Mouse (Mus musculus) layer of hippocampus, postnatal 25 days (tissue): ENCODE data around the gene Spsb1. TPM values are rescaled to one million over a fixed set of nuclear protein-coding genes. Genes with fewer than 3 reads are reported as not detected.

Experiments used
- DNase-seq, 2 experiments: peaks; one replicate each; pipeline ENCODE4 v3.0.0; 2022; ENCODE audit warnings: mixed read lengths in 2 of 2, low spot score in 1 of 2; ENCODE audit errors: extremely low spot score in 1 of 2
- total RNA-seq, 2 experiments: library from RNA; stranded (reverse); gene quantifications; 2 replicates each; pipeline ENCODE4 v1.2.3; 2021

The Spsb1 gene
- total RNA-seq, 2 experiments from 2014 or later, result 23.8 to 25.5 TPM

DNA sequence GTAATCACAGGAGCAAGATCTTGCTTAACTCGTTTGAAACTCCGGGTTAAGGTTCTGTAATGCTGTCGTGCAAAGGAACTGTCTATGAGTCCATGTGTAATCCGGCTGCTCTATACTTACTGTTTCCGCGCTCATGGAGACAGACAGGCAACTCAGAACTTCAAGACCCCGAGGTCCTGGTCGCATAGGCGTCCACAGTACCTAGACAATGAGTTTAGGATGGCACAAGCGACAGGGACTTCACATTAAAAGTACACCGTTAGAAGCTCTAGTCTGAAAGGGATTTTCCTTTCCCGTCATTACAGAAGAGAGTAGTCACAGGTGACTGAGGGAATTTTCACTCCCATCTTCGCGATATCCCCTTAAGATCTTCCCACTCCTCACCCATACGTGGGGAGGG, 788 bp upstream of the Spsb1 start:
- DNase-seq, result no peak

DNA sequence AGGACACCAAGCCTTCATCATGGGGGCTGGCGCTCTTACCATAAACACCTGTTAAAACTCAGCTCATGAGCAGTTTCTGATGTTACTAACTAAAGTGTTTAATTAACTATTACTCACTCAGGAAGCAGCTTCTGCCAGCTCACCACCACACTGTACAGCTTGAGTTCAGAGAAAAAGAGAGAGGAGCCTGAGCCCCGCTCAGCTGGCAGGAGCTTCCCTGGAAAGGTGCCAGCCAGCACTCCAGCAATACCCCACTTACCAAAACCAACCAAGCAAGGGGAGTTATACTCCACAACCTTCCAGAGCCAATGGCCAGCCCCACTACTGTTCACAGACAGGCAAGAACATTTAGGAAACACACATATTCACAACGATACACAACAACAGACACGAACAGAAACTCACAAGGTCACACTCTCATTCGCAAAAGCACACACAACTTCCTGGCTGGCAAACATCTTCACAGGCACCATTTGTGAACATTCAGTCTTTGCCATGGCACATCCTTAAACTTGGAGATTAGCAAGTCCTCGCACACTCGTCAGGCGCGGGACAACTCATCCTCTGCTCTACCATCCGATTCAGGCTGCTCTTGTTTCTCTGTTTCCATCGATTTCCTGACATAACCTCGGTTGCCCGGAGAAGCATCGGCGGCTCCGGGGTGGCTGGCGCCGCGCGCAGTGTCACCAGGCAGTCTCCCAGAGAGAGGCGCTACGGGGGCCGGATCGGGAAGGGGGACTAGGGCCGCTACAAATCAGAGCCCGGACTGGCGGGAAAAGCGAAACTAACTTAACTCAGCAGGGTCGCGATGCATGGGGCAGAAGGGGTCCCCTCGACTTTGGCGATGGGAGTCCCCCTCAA, 992 bp downstream of the Spsb1 start:
- peak; percentile 44 to 56 for DNase-seq

DNA sequence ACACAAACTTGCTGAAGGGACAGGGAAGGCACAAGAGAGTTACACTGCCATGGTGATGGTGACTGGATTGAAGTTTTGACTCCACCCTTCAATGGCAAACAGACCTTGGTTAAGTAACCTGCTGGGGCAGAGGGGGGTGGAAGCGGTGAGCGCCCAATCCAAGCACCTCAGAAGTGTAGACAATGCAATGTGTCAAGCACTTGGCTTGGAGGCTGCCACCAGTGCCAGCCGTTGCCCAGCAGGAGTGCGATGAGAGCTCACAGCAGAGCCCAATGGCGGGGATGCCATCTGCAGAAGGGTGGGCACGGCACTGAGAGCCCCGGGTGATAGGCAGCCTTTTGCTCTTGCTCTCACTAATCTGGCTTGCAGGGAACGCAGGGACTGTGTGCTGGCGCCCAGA, 2.6 kb downstream of the Spsb1 start:
- no peak for DNase-seq

DNA sequence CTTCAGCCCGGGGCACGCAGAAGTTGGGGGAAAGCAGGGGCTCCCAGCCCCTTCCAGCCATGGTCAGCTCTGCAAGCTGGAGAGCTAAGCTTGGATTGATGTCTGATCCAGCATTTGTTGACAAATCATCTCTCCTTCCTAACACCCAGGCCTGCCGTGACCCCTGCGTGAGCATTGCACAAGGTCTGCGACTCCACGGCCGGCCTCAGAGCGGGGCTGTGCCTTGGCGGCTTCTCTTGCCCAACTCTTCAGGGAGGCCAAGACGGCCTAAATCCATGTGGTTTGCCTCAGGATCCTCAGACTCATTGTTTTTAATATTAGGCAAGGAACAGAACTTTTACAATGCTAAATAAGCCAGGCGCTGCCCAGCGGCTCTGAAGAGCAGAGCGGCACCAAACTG, 3.6 kb downstream of the Spsb1 start:
- no peak for DNase-seq

DNA sequence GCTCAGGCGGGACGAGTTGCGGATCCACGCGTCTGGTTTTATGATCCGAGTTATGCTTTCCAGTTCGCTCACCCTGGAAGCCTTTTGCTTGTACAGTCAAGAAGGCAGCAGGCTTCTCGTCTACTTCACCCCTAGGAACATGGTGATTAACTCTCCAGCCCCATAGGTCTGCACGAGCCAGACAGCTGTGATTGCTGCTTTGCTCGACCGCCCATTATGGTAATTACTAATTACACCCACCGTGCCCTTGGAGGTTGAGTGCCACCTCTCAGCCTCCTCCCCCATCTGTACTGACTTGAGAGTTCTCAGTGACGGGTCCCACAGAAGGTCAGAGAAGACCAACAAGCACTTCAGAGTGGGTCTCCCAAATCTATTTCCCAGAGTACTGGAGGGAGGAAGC, 5.2 kb downstream of the Spsb1 start:
- DNase-seq, result no peak

DNA sequence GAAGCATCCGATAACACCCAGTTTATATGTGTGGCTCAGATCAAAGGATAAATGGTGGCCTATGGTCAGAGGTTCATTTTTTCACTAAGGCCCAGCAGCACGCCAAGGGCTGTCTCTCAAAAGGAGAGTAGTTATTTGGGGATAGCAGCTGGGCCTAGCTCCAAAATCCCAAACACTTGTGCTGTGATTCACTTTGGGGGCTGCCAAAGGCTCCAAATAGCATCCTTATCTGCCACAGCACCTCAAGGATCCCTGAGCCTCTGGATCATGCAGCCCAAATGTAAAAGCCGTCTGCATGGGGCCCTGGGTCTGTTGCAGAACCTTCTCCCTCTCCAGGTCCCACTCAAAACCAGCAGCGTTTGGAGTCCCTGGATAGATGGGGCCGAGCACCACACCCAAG, 6.7 kb downstream of the Spsb1 start:
- no peak for DNase-seq

DNA sequence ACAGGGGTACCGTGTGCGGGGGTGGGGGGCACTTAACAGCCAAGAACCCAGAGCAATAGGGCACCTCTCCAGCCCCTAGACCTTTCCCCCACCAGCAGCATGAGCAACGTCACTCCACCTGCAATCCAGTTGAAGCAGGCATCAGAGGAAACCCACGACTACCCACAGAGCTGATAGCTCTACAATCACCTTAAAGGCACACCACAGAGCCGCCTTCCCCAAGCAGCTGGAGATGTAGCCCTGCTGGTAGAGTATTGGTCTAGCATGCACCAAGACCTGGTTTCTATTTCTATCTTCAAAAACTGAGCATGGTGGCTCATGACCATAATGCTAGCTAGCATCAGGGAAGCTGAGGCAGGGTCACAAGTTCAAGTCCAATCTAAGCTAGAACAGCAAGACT, 7.4 kb downstream of the Spsb1 start:
- no peak for DNase-seq

DNA sequence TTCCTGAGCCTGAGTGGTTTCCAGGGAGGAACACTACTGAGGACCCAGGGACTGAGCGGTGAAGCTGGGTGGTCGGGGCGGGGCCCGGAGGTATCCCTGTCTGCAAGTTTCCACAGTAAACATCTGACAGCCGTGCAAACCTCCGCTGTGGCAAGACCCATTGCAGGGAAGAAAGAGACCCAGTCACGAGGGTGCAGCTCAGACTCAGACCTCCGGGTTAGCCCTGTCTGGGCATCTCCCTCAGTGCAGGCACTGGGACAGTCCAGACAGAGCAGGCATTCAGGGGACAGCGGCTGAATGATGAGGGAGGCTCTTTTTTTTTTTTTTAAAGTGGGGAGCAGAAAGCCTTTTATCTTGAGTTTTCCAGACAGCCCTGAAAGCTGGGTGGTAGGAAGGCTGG, 9.6 kb downstream of the Spsb1 start:
- no peak for DNase-seq

DNA sequence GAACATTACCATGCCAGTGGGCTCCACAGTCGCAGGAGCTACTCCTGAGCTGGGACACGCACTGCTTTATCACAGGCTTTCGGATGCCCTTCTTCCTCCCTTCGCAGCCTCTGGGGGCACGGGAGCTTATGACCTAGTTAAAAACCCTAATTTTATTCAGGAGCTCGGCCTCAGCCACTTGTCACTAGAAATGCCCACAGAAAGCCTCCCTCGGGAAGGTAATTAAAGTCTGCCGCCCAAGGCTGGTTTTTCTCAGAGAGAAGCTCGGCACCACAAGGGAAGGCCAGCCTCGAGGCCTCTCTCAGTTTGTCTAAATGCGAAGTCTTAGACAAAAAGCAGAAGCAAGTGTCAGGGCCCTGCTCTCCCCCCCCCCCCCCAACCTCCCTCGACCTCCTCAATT, 10.6 kb downstream of the Spsb1 start:
- DNase-seq, result no peak

DNA sequence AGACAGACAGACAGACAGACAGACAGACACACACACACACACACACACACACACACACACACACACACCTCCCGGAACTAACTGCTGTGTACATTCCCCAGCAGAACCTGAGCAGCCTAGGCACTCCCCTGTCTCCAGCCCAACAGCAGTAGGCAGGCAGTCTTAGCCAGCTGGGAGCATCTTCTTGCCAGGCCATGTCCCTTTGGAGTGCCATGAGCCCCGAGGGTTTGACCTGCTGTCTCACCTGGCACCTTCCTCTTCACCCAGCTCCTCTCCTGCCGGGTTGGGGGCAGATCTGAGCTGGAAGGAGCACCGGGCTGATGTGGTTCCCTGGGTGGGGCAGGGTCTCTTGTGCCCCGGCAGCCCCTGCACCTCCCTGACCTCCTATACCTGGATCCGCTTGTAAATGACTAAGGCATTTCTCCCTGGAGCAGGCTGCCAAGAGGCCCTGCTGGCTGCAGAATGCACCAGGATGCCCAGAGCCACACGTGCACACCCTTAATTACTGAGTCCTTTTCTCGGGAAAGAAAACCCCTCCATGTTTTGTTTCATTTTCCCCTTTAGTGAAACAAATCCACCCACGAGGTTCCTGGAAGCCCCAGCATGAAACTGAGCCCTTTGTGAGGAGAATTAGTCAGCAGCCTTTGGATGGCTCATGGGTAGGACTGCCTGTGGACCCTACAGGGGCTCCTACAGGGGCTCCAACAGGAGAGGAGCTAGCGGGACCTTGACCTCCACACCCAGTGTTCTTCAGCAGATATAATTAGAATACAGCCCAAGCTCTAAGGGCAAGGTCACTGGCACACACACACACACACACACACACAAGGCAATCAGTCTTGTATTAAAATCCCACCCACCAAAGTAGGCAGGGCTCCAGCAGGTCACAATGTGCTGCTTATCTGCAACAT, 11.8 kb downstream of the Spsb1 start:
- DNase-seq, result no peak

DNA sequence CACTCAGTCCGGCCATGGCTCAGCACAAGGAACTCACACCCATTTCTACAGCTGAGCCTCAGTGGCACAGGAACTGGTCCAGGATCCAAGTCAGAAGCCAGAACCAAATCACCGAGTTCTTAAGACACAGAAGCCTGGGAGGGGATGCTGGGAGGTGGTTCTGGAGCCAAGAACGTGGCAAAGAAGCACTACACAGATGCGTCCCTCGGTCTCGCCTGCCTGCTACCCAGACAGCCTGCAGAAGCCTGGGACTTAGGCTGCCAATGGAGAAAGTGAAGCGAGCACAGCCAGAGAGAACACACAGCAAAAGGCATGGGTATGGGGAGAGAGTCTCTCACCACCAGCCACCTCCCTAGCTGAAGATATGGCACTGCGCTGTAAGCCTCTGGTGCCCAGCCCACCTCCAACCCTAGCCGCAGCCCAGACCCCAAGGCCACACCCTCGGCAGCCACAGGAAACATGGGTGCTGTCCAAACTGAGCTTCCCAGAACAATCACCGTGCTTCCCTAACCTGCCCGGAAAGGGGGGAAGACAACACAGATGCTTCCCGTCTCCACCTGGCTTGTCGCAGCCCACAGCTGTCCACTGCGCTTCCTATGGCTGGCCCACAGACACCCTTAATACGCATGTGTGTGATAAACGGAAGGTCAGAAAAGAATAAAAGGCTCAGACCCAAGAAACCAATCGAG, 13.6 kb downstream of the Spsb1 start:
- no peak for DNase-seq

DNA sequence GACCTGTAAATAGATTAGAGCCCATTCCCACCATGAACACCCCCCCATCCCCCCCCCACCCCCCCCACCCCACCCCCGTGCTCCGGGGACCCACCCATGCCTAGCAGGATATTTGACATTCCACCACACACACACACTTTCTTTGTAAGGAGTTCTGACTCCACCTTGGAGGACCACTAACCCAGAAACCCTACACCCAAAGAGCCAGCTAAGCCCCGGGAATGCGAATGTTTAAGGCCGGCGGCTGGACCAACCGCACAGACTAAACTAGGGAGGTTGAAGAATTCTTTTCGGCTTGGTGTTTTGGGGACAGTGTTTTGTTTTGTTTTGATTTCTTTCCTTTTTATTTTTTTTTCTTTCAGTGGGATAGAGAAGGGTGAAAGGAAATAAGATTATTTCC, 16.1 kb downstream of the Spsb1 start:
- no peak for DNase-seq

DNA sequence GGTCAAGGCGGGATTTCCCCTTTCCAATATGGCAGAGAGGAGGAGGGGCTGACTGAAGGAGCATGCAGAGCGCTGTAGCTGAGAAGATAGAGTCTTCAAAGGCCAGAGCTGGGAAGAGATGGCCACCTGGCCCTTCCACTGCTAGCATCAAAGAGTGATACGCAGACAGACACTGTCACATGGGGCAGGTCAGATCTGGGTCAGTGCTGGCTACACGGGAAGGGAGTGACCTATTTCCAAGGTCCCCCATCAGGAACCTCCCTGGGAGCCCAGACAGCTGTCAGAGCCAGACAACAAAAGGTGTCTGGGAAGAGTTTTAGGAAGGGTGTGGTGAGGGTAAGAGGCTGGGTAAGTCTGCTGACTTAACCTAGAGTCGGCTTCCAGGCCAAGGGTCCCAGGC, 17.9 kb downstream of the Spsb1 start:
- DNase-seq, result no peak

DNA sequence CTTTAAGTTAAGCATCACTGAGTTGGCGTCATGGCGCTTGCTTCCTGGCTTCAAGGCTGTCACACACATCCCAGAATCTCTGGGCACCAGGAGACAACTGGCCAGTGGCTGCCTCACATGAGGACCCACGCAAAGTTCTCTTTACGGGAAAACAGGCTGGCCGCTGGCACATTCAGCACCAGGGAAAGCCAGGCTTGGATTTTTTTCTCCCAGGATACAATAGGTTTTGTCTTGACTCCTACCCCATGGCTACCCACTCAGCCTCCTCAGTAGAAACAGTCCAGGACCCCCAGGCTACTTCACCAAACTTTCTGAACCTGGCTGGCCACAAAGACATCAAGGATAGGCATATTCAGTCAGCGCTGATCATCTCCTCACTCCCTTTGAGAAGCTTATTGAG, 19.4 kb downstream of the Spsb1 start:
- DNase-seq, result no peak

DNA sequence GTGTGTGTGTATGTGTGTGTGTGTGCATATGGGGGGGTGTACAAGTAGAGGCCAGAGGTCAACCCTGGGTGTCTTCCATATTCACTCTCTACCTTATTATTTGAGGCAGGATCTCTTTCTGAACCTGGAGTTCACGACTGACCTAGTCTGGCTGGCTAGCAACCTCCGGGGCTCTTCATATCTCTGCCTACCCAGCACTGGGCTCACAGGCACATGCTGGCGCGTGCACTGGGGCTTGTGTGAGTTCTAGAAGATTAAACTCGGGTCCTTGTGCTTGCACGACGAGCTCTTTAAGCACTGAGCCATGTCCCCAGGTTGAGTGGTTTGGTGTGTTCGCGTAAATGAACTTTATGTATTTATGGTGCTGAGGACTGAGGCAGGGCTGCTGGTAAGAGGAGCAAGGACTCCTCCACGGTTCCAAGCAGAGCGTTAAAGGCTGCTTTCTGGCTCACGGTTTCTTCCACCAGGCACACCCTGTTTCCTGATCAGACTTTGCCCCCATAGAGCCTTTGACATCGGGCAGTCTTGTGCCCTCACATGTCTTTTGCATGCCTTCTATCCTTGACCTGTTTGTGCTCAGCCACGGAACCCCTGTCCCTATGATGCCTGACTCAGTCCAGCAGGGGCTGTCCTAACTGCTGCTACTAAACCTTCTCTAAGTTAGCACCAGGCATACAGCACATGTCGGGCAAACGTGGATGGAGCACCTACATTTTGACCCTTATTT, 21.2 kb downstream of the Spsb1 start:
- no peak for DNase-seq

DNA sequence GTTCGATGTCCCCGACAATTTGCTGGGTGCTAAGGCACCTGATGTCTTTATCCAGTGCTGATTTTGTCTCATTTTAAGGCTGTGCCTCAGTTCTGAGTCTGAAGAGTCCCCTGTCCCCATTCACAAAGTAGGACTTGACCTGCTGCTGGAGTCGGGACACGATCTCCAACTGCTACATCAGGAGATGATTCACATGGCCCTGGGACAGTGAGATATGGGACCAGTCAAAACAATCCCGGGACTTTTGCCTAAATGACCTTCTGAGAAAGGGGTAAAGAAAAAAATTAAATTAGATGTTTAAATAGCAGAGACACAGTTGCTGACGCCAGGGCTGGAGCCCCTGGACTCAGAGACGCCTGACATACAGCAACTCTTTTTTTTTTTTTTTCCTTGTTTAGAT, 21.8 kb downstream of the Spsb1 start:
- DNase-seq, result no peak

DNA sequence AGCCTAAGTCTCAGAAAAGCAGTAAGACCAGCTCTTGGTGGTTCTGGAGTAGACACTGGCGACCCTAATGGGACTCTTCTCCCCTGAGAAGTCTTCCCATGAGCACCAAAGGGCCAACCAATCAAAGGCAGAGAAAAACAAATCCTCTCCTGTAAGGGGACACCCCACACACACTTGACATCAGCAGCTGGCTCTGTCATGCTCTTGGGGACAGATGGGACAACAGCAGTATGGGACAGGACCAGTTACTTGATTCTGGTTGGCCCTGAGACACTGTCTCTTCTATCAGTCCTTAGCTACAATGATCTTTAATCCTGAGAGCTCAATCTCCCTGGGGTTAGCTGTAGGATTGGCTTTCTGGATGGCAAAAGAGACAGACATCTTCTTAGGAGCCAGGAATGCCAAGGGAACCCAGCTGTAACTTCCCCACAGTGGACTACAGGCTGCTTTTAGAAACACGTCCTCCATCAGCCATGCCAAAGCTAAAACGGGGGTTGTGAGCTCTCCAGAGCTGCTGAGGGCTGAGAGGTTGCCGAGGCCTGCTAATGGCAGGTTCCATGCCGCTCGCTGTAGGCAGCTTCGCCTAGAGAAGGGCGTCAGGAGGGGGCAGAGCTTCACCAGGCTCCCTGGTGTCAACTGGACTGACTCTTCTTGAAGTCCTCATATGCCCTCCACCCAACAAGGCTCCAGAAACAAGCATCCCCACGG, 22.6 kb downstream of the Spsb1 start:
- no peak for DNase-seq

DNA sequence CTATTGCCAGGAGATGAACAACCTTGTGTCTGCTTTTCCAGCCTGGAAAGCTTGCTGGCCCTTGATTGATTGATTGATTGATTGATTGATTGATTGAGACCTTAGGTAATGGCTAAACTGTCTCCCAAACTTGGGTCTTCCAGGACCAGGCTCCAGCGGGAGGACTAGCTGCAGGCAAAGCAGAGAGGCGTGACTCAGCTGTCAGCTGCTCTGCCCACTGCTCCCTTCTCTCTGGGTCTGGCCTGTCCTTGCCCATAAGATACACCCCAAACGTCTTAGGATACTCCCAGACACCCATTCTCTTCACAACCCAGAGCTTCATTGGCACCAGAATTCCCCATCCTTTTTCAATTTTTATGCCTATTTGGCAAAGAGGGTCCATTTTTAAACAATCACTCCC, 24.1 kb downstream of the Spsb1 start:
- no peak for DNase-seq

DNA sequence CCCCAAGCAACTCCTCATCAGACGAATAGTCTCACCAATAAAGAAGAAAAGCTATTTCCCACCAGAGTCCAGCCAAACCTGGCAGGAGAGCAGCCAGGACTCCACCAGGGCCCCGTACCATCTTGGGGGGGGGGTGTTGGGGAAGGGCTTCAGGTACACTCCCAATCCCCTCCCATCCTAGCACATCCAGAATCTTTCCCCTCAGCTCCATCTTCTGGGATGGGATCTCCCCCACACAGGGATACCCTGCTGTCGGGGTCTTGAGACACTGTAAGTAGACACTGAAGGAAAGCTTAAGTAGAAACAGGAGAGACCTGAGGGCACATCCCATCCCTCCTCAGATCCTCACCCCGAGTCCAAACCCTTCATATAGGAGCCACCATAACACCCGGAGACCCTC, 31.8 kb downstream of the Spsb1 start:
- DNase-seq, result no peak
